Mouse (Mus musculus) myocyte (in vitro differentiated cells): ENCODE data around the gene Prnp. TPM values are rescaled to one million over a fixed set of nuclear protein-coding genes. Genes with fewer than 3 reads are reported as not detected.

Experiments used
- H3K27me3 ChIP-seq: one replicate; pipeline ENCODE4 v1.6.1; 2011; ENCODE audit not compliant: control insufficient read depth, insufficient read depth, insufficient read length
- H3K36me3 ChIP-seq: one replicate; pipeline ENCODE4 v1.6.1; 2011; ENCODE audit not compliant: control insufficient read depth, insufficient read depth
- H3K4me2 ChIP-seq: one replicate; pipeline ENCODE4 v1.6.1; 2011; ENCODE audit warnings: low read depth, control low read depth
- H3K4me3 ChIP-seq: one replicate; pipeline ENCODE4 v1.5.1; 2011; ENCODE audit warnings: mild to moderate bottlenecking, control low read depth, moderate library complexity
- H3K79me2 ChIP-seq: one replicate; pipeline ENCODE4 v1.6.1; 2011; ENCODE audit not compliant: control insufficient read depth, insufficient read depth
- H3ac ChIP-seq: one replicate; pipeline ENCODE4 v1.6.1; 2011; ENCODE audit not compliant: control insufficient read depth, insufficient read length
- CEBPB ChIP-seq: IDR thresholded peaks from 2 replicates; pipeline ENCODE4 v1.6.1; 2011; ENCODE audit warnings: mild to moderate bottlenecking, moderate library complexity; ENCODE audit not compliant: poor library complexity, insufficient read depth, severe bottlenecking
- E2F4 ChIP-seq: IDR thresholded peaks from one replicate; pipeline ENCODE4 v1.6.1; 2011; ENCODE audit warnings: mild to moderate bottlenecking, control low read depth, moderate library complexity; ENCODE audit not compliant: insufficient read depth
- MAX ChIP-seq: IDR thresholded peaks from one replicate; pipeline ENCODE4 v1.6.1; 2011; ENCODE audit warnings: low read depth, mild to moderate bottlenecking, control low read depth
- MYOD1 ChIP-seq, 3 experiments: IDR thresholded peaks; one replicate each; pipeline ENCODE4 v1.6.1; 2011; ENCODE audit warnings: control low read depth in 2 of 3, low read depth in 2 of 3, mild to moderate bottlenecking in 2 of 3, moderate library complexity in 1 of 3; ENCODE audit not compliant: insufficient read length in 2 of 3, control insufficient read depth in 1 of 3
- MYOG ChIP-seq, 3 experiments: IDR thresholded peaks; one replicate each; pipeline ENCODE4 v1.6.1; 2011; ENCODE audit warnings: control low read depth in 2 of 3, low read depth in 2 of 3, mild to moderate bottlenecking in 2 of 3; ENCODE audit not compliant: insufficient read length in 2 of 3, control insufficient read depth in 1 of 3, insufficient read depth in 1 of 3
- POLR2A ChIP-seq: IDR thresholded peaks from one replicate; pipeline ENCODE4 v1.6.1; 2011; ENCODE audit warnings: low read depth, mild to moderate bottlenecking, control low read depth, moderate library complexity; ENCODE audit not compliant: insufficient read length
- POLR2AphosphoS2 ChIP-seq: IDR thresholded peaks from one replicate; pipeline ENCODE4 v1.6.1; 2011; ENCODE audit warnings: low read depth, control low read depth; ENCODE audit not compliant: insufficient read length
- REST ChIP-seq: IDR thresholded peaks from one replicate; pipeline ENCODE4 v1.6.1; 2011; ENCODE audit warnings: mild to moderate bottlenecking, control low read depth, moderate library complexity; ENCODE audit not compliant: insufficient read depth, insufficient read length
- SRF ChIP-seq: IDR thresholded peaks from one replicate; pipeline ENCODE4 v1.6.1; 2011; ENCODE audit warnings: low read depth; ENCODE audit not compliant: control insufficient read depth, insufficient read length
- TCF12 ChIP-seq: IDR thresholded peaks from one replicate; pipeline ENCODE4 v1.6.1; 2011; ENCODE audit warnings: mild to moderate bottlenecking, control low read depth; ENCODE audit not compliant: poor library complexity, insufficient read depth, severe bottlenecking
- TCF3 ChIP-seq: IDR thresholded peaks from one replicate; pipeline ENCODE4 v1.6.1; 2011; ENCODE audit warnings: low read depth, control low read depth; ENCODE audit not compliant: insufficient read length
- USF1 ChIP-seq: IDR thresholded peaks from one replicate; pipeline ENCODE4 v1.6.1; 2011; ENCODE audit warnings: low read depth, mild to moderate bottlenecking, control low read depth, moderate library complexity
- polyA plus RNA-seq: library from polyadenylated mRNA; unstranded; fragments of >200 nt; fragmentation: generic; extraction: Trizol; gene quantifications from one replicate; pipeline ENCODE4 v1.2.1, GENCODE M21; 2012; ENCODE audit warnings: missing spikeins

The Prnp gene
- polyA plus RNA-seq, 1 experiment: 133 TPM

DNA sequence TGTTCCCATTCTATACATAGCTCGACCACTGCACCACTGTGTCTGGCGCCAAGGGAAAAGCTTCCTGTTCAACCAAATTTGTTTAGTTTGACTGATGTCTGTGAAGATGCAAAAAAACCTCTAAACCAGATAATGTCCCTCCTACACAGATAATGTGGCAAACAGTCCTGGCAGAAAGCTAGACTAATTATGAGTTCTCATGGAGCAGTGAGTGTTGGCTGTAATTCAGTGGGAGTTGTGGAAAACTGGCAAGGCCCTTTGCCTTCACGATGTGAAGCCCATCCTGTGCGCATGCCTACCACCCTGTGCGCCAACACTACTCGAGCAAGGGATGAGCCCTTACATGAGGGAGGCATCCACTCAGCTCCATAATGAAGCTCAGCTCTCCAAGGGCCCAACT lies 36.0 kb downstream of the Prnp start:
- no peak overlapping the region for H3K4me3 ChIP-seq
- H3K79me2 ChIP-seq: no peaks in the 10 kb centered on the region
- TF ChIP-seq TCF3: no peak
- no peak for TF ChIP-seq POLR2A
- TF ChIP-seq MYOD1 (IDR thresholded peaks at IDR 0.05; ENCODE audit: control insufficient read depth in 1 of 3, insufficient read length in 2 of 3, low read depth in 2 of 3): no peak
- no peak for TF ChIP-seq USF1
- TF ChIP-seq POLR2AphosphoS2: no peak
- TF ChIP-seq REST: no peak
- TF ChIP-seq TCF12: no peak
- no peak for TF ChIP-seq MAX
- no peak for TF ChIP-seq SRF
- TF ChIP-seq E2F4: no peak
- TF ChIP-seq CEBPB: no peak

DNA sequence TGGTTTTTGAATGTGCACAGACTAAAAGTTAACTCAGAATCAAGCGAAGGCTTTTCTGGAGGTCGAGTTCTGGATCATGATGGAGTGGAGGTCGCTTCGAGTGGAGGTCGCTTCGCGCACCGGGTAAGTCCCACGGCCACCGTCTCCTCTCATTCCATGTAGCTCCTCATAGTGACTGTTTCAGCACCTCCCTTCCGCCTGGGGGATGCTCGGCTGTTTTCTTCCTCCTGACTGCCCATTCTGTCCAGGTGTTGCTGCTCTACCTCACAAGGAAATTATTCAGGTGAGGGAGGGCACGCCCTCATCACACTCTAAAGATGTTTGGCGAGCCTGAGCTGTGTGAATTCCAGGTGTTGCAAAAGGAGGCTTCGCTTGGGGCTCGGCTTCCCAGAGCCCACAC lies 36.6 kb downstream of the Prnp start:
- TF ChIP-seq POLR2A: no peak
- TF ChIP-seq TCF3: no peak
- TF ChIP-seq USF1: no peak
- no peak for TF ChIP-seq POLR2AphosphoS2
- TF ChIP-seq MYOD1 (IDR thresholded peaks at IDR 0.05; ENCODE audit: control insufficient read depth in 1 of 3, insufficient read length in 2 of 3, low read depth in 2 of 3): no peak
- TF ChIP-seq E2F4: no peak
- TF ChIP-seq SRF: no peak
- TF ChIP-seq TCF12: no peak
- no peak for TF ChIP-seq MYOG (IDR thresholded peaks at IDR 0.05; ENCODE audit: control insufficient read depth in 1 of 3, insufficient read depth in 1 of 3, insufficient read length in 2 of 3, low read depth in 2 of 3)
- TF ChIP-seq CEBPB: no peak
- no peak for TF ChIP-seq MAX
- no peak for TF ChIP-seq REST
- Histone ChIP-seq H3K79me2 (no peaks in the 10 kb centered on the region), H3K36me3 (no peaks in the 10 kb centered on the region), H3K4me2 (no peak overlapping the region), H3K27me3 (no peaks in the 10 kb centered on the region), H3ac (no peak overlapping the region), H3K4me3 (no peak overlapping the region)

More for the DNA sequence above, 36.0 kb downstream of the Prnp start:
- Histone ChIP-seq H3K27me3 (no peaks in the 10 kb centered on the region), H3K4me2 (no peak overlapping the region), H3K36me3 (no peaks in the 10 kb centered on the region), H3ac (no peak overlapping the region)

DNA sequence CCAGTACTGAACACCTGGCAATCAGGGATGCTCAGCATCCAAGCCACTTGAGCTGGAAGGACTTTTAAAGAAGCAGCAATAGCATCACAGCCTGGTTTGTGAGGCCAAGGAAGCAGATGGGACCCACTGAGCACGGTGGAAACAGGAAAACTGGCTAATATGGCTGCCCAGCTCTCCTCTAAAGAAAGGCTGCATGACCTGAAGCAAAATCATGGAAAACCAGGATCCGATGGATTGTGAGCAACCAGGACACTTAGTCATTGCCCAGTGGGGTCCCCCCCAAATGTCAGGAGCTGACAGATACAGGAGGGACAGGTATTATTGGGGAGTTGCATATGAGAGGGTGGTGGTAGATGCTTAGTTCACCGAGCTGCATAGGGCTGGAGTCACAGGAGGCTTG lies 38.4 kb downstream of the Prnp start:
- H3K4me2 ChIP-seq: no peak overlapping the region
- H3ac ChIP-seq: no peak overlapping the region
- H3K27me3 ChIP-seq: no peaks in the 10 kb centered on the region
- no peak overlapping the region for H3K4me3 ChIP-seq
- no peaks in the 10 kb centered on the region for H3K79me2 ChIP-seq
- TF ChIP-seq E2F4 (no peak), MYOD1 (IDR thresholded peaks at IDR 0.05; ENCODE audit: control insufficient read depth in 1 of 3, insufficient read length in 2 of 3, low read depth in 2 of 3) (no peak), USF1 (no peak), MYOG (IDR thresholded peaks at IDR 0.05; ENCODE audit: control insufficient read depth in 1 of 3, insufficient read depth in 1 of 3, insufficient read length in 2 of 3, low read depth in 2 of 3) (no peak), POLR2AphosphoS2 (no peak), POLR2A (no peak), TCF3 (no peak)
- no peaks in the 10 kb centered on the region for H3K36me3 ChIP-seq

DNA sequence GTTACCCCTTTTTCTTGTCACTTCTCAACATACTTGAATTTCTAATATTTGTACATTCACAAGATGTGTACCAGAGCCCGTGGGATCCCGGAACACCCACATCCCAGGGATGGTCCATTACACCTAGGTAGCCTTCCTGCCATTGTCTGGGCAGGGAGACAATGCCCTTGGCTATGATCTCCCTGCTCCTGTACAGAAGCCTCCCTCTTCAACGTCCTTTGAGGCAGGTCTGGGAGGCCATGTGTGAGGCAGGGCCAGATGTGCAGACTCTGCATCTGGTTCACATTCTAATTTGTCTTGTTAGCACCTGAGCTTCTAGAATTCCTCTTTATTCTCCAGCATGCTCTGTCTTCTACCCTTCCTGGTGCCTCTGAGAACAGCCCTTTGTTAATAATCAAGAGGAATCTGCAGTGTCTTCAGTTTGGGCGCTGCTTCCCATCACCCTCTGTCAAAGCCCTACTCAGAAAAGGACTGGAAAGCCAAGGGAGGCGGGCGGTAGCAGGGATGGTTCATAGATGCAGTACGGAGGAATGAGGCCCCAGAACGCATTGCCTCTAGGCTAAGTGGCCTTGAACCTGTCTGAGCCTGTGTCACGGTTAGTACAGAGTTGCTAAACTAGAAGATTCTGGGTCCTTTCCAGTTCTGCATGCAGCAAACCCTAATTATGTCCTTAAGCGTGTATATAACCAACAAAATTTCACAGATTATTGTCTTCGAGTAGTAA lies 39.4 kb downstream of the Prnp start:
- no peaks in the 10 kb centered on the region for H3K27me3 ChIP-seq
- H3K4me2 ChIP-seq: no peak overlapping the region
- H3K36me3 ChIP-seq: no peaks in the 10 kb centered on the region
- TF ChIP-seq MYOG (IDR thresholded peaks at IDR 0.05; ENCODE audit: control insufficient read depth in 1 of 3, insufficient read depth in 1 of 3, insufficient read length in 2 of 3, low read depth in 2 of 3) (no peak), TCF12 (no peak), TCF3 (no peak), POLR2A (no peak), REST (no peak), USF1 (no peak), SRF (no peak), MYOD1 (IDR thresholded peaks at IDR 0.05; ENCODE audit: control insufficient read depth in 1 of 3, insufficient read length in 2 of 3, low read depth in 2 of 3) (no peak), POLR2AphosphoS2 (no peak), E2F4 (no peak), CEBPB (no peak), MAX (no peak)
- H3K4me3 ChIP-seq: no peak overlapping the region
- H3ac ChIP-seq: no peak overlapping the region
- H3K79me2 ChIP-seq: no peaks in the 10 kb centered on the region
